Mouse (Mus musculus) adrenal gland, postnatal 4 days (tissue): Measurements from ENCODE around the gene Adgrf5. TPM values are rescaled to one million over a fixed set of nuclear protein-coding genes. Genes with fewer than 3 reads are reported as not detected.
A peak's percentile ranks its signal among the peaks of the same experiment; 100 is the strongest.
"Not testable (repeated sequence)": the region's sequence is repeated elsewhere in the genome, so short reads cannot be mapped to it uniquely, and the experiment has no call there.

ENCODE experiments used
- DNase-seq, 2 experiments: peaks; one replicate each; pipeline ENCODE4 v3.0.0; 2021 to 2022; ENCODE audit warnings: low spot score in 2 of 2, mixed read lengths in 2 of 2
- long read RNA-seq, 2 experiments: library from polyadenylated mRNA; stranded (forward); transcript quantifications; one replicate each; pipeline ENCODE4 v2.0.0; 2021
- total RNA-seq, 2 experiments: library from RNA; stranded (reverse); gene quantifications; 2 replicates each; pipeline ENCODE4 v1.2.3; 2021

The Adgrf5 gene
- 10 to 100 TPM; 78.0 to 78.1 TPM for total RNA-seq
- long read RNA-seq, experiment 1, full-length matches to known transcripts, result 1 of 6 reads
- long read RNA-seq, experiment 1, partial matches to known transcripts, result 2 of 6 reads
- long read RNA-seq, experiment 1, other reads (novel, unspliced or antisense), result 3 of 6 reads
- long read RNA-seq, experiment 2, full-length matches to known transcripts, result 1 of 17 reads
- long read RNA-seq, experiment 2, partial matches to known transcripts, result 6 of 17 reads
- long read RNA-seq, experiment 2, other reads (novel, unspliced or antisense), result 10 of 17 reads

GRCm38 (mm10) chr17:43359826-43360619 is at the start of gene Adgrf5:
Gene Adgrf5, plus strand, starts transcription at chr17:43360451.
- DNase-seq, result no peak

- DNase-seq, result no peak
Observed at GRCm38 (mm10) chr17:43325986-43326671, 34.1 kb upstream of the Adgrf5 start.

GRCm38 (mm10) chr17:43326726-43327700 is 33.2 kb upstream of the Adgrf5 start:
- peak in 1 of 2 experiments; percentile 18 for DNase-seq

GRCm38 (mm10) chr17:43327810-43328209 is 32.4 kb upstream of the Adgrf5 start:
- DNase-seq, result no peak

- DNase-seq, result no peak
Observed at GRCm38 (mm10) chr17:43329216-43329615, 31.0 kb upstream of the Adgrf5 start.

- no peak for DNase-seq
Observed at GRCm38 (mm10) chr17:43329761-43330183, 30.5 kb upstream of the Adgrf5 start.

- no peak for DNase-seq
Observed at GRCm38 (mm10) chr17:43332686-43333085, 27.6 kb upstream of the Adgrf5 start.

GRCm38 (mm10) chr17:43334074-43334473 is 26.2 kb upstream of the Adgrf5 start:
- no peak for DNase-seq

GRCm38 (mm10) chr17:43337643-43338042 is 22.6 kb upstream of the Adgrf5 start:
- no peak for DNase-seq

GRCm38 (mm10) chr17:43338279-43338678 is 22.0 kb upstream of the Adgrf5 start:
- no peak for DNase-seq

- DNase-seq, result not testable (repeated sequence)
Observed at GRCm38 (mm10) chr17:43346499-43346898, 13.8 kb upstream of the Adgrf5 start.

- DNase-seq, result no peak
Observed at GRCm38 (mm10) chr17:43357902-43358539, 2.2 kb upstream of the Adgrf5 start.

- DNase-seq, result no peak
Observed at GRCm38 (mm10) chr17:43361021-43361420, 770 bp downstream of the Adgrf5 start.

- no peak for DNase-seq
Observed at GRCm38 (mm10) chr17:43362362-43362761, 2.1 kb downstream of the Adgrf5 start.

- no peak for DNase-seq
Observed at GRCm38 (mm10) chr17:43362881-43363280, 2.6 kb downstream of the Adgrf5 start.

- DNase-seq, result no peak
Observed at GRCm38 (mm10) chr17:43363921-43364320, 3.7 kb downstream of the Adgrf5 start.

GRCm38 (mm10) chr17:43365297-43365696 is 5.0 kb downstream of the Adgrf5 start:
- DNase-seq, result no peak

GRCm38 (mm10) chr17:43366486-43366885 is 6.2 kb downstream of the Adgrf5 start:
- no peak for DNase-seq

- no peak for DNase-seq
Observed at GRCm38 (mm10) chr17:43368171-43368576, 7.9 kb downstream of the Adgrf5 start.

GRCm38 (mm10) chr17:43372604-43373003 is 12.4 kb downstream of the Adgrf5 start:
- no peak for DNase-seq
